Mouse (Mus musculus) ES-Bruce4 (cell line): ENCODE data around the gene Tatdn2.

Experiments used
- CTCF ChIP-seq: IDR thresholded peaks from one replicate; pipeline ENCODE4 v1.8.1; 2011; ENCODE audit warnings: low read depth, low read length
- POLR2A ChIP-seq: IDR thresholded peaks from one replicate; pipeline ENCODE4 v1.8.1; 2011; ENCODE audit warnings: low read length; ENCODE audit not compliant: insufficient read depth

DNA sequence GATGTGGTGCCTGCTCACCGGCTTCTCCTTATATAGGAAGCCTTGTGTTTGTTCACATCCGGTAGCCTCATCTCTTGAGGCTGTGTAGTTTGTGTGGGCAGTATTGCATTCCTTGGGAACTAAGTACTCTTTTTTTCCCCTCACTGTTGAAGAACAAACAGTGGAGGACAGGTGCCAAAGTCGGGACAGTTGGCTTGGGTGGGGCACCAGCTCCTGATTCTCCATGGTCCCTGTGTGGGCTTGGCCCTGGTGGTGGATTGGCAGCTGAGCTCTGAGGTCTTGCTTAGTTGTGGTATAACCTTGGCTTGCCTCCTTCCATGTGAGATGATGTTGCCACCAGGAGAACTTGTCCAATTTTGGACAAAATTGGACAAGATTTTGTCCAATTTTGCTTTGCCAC is 23.0 kb downstream of the Tatdn2 start, which contains the start of gene Ghrl:
- no peak for TF ChIP-seq CTCF
- no peak for TF ChIP-seq POLR2A
